Mouse (Mus musculus): ENCODE results near the gene Rsu1. TPM values are rescaled to one million over a fixed set of nuclear protein-coding genes. Genes with fewer than 3 reads are reported as not detected.

Rsu1 gene
- total RNA-seq, 1 experiment from 2014 or later: 137 TPM

DNA sequence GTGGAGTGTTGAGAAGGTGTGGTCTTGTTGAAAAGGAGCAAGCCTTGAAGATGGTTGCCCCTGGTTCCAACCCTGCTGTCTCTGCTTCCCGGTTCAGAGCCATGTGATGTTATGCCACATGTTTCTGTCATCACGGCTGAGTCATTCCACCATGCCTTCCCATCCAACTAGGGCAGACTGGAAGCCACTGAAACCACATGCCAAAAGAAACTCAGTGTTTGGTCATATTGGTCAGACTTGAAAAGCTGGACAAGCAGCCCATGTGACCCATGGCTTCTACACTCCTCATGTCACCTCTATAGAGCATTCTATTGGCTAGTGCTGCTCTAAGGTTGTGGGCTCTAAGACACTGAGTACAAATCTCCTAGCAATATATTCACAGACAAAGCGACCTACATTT is 41.5 kb downstream of the Rsu1 start:
- no peak for ATAC-seq (replicated peaks; ENCODE audit: low read depth, poor library complexity, severe bottlenecking)

DNA sequence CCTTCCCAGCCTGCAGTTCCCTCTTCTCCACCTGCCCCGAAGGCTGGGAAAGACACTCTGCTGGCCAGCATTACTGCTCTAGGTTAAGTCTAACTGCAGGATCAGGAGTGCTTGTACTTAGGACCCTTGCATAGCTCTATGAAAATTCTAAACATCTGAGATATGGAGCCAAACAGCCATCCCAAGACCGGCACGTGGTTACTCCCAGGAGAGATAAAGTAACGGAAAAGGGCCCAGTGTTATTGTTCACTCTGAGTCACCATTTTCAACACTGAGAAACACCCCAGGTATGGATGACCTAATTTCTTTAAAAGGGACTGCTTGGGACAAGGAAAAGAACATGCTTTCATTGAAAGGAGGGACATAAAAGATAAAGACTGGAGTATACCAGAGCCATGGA is 45.2 kb downstream of the Rsu1 start:
- no peak for ATAC-seq (replicated peaks; ENCODE audit: low read depth, poor library complexity, severe bottlenecking)

DNA sequence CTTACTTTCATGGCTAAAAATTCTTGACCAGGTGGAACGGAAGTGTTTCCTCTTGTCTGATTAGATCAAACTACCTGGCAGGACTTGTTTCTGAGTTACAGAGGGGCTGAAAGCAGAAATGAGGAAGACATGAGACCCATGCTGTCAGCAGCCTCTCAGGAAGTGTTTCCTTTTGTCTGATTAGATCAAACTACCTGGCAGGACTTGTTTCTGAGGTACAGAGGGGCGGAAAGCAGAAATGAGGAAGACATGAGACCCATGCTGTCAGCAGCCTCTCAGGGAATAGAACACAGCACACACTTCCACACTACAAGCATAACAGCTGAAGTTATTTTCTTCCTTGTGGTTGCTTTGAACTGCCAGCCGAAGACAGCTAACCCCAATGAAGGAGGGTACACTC is 46.7 kb downstream of the Rsu1 start:
- peak; percentile 56; the same call in 1 of the 2 replicates for ATAC-seq (replicated peaks; ENCODE audit: low read depth, poor library complexity, severe bottlenecking)

DNA sequence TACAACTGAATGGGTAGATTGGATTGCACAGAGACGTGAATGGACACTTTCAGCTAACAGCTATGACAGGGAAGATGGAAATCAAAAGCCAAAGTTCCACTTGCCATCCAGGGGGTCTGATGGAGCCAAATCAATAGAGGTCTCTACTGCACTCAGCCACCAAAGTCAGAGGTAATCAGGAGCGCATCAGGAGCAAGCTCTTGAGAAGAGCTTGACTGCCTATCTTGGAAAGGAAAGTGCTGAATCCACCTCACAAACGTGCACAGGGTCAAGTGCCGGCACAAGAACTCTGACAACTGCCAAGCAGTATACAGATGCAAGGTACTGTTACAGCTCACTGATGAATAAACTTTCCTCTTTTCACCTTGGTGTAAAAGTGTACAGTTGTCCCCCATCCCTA is 47.8 kb downstream of the Rsu1 start:
- ATAC-seq (replicated peaks; ENCODE audit: low read depth, poor library complexity, severe bottlenecking): no peak

DNA sequence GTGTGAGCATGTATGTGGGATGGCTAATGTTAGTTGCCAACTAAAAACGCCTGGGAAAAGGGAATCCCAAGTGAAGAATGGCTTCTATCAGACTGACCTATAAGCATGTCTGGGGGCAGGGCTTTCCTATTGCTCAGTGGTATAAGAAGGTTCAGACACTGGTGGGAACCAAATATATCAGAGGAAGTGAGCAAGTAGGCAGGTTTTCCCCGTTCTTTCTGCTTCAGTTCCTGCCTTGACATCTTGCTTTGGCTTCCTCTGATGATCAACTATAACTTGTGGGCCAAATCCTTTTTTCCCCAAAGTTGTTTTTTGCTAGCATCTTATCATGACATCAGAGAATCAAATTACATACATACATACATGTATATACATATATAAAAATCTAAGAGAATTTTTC is 51.1 kb downstream of the Rsu1 start:
- no peak for ATAC-seq (replicated peaks; ENCODE audit: low read depth, poor library complexity, severe bottlenecking)

DNA sequence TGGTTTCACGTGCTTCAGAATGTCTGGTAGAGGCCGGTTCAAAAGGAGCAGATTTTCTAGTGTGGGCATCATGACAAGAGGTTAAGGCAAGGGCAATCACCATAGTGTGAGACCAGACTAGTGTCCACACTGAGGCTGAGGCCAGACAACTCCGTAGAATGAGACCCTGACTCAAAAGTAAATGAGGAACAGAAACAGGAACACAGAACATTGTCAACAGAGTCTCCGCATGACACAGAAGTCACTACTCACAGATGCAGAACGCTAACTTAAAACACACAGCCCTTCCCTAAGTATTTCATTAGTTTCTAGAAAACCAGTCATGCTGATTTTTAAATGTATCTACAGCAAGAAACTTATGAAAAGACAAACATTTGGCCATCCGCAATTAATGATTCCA is 53.1 kb downstream of the Rsu1 start:
- no peak for ATAC-seq (replicated peaks; ENCODE audit: low read depth, poor library complexity, severe bottlenecking)

DNA sequence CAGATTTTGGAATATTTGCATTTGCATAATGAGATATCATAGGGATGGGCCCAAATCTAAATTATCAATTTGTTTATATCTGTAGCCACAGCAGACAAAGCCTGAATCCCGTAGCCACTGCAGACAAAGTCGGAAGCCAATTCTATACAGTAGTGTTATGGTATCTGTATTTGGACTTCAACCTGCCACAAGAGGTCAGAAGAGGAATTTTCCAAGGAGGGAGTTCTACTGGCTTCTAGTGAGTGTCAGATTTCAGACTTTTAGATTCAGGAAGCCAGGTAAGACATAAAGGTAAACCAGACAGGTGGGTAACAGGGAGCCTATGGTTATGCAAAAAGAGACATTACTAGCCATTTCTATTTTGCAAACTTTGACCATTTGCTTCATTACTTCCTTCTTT is 64.4 kb downstream of the Rsu1 start:
- no peak for ATAC-seq (replicated peaks; ENCODE audit: low read depth, poor library complexity, severe bottlenecking)

DNA sequence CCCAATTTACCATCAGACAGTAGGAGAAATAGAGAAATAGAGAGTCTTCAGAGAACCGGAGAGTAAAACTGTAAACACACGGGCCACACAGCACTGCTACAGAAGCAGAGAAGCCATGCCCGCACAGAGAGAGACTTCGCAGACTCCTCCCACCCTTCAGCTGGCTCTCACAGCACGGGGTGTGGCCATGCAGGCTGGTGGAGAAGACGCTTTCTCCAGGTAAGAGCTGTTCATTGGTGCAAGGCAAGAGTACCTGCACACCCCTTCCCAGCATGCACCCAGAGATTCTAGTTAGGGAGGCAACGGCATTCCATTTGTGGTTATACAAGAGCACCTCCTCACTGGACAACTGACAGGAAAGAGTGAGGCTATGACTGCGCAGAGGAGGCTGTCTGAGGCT is 64.8 kb downstream of the Rsu1 start:
- ATAC-seq (replicated peaks; ENCODE audit: low read depth, poor library complexity, severe bottlenecking): no peak

DNA sequence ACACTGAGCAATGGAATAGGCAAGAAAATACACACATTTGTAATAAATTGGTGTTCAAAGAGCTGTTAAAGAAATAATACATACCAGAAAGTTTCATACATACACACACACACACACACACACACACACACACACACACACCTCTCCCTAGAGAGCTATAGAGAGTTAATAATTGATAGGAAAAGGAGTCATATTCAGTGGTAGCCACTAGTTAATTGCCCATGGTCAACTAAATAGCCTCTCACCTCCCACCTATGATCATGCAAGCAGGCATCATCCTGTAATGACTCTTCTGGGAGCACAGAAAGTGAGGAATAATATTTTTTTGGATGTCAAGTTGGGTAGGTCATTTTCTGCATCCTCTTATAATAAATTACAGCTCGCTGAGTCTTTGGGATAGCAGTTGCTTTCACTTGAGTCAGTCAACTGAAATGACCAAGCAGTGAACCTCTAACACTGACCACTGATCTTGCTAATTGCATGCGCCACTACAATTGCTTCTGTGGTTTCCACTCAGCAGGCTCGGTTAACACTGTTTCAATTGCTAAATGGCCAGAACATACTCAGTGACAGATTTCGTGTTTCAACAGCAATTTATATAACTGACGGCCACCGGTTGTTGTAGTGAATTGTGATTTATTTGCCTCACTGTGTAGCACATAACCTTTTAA is 68.3 kb downstream of the Rsu1 start:
- ATAC-seq (replicated peaks; ENCODE audit: low read depth, poor library complexity, severe bottlenecking): no peak

DNA sequence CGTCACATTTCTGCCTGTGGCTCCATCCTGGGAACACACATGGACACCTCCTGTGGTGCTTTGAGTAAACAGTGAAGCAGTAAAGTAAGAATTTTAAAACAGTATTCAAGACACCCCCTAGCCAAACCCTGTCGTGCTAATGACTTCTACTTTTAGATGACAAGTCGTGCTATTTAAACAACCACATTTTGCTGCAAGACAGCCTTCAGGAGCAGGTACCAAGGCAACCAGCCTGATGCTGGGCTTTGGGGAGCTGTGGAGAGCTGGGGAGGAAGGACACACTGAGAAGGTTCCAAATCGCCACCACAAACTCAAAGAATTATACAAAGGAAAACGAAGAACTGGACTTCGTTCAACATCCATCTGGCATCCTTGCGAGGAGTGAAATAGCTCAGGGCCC is 71.5 kb downstream of the Rsu1 start:
- no peak for ATAC-seq (replicated peaks; ENCODE audit: low read depth, poor library complexity, severe bottlenecking)

DNA sequence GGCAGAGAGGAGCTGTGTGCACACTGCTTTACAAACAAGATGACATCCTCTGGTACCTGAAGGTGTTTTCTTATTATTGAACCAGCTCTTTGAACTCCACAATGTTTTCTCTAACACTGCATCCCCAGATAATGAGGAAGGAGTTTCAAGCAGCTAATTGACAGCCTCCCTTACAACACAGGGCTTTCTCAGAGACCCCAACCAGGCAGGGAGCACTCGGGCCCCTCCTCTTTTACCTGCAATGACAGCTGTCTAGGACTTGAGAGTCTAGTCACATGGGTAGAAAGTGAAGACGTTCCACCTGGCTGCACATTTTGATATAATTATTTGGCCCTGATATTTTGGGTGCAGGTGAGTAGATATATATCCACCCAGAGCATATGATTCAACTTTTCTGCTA is 72.2 kb downstream of the Rsu1 start:
- no peak for ATAC-seq (replicated peaks; ENCODE audit: low read depth, poor library complexity, severe bottlenecking)

DNA sequence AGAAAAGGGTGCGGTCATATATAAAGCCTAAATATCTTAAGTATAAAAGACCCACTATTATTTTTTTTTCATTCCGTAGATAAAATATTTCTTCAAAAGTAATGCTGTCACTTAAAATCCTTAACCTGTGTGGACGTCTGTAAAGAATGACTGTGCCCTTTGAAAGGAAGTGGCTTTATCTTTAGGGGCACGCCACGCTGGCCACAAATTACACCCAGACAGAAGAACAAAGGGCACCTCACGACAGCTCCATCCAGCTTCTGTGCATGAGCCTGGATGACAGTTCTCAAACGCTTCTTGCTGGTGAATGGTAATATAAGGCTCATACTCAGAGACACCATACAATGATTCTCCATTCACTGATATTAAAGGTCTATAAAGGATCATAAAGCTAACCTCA is 75.7 kb downstream of the Rsu1 start:
- ATAC-seq (replicated peaks; ENCODE audit: low read depth, poor library complexity, severe bottlenecking): peak; percentile 75

DNA sequence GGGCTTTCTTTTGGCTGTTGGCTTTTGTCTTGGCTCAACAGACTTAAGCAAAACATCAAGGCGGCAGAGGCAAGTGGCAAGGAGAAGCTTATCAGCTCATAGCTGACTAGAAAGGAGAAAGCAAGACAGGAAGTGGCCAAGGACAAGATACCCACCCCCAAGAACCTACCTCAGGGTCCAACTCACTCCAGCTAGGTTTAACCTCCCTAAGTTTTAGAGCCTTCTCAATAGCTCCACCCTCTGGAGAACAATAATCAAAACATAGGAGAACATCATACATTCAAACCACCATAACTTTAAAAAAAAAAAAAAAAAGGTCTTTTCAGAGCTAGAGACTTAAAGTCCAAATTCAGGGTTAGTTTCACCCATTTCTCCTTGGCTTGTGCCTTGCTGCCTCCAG is 79.1 kb downstream of the Rsu1 start:
- peak; percentile 66 for ATAC-seq (replicated peaks; ENCODE audit: low read depth, poor library complexity, severe bottlenecking)

DNA sequence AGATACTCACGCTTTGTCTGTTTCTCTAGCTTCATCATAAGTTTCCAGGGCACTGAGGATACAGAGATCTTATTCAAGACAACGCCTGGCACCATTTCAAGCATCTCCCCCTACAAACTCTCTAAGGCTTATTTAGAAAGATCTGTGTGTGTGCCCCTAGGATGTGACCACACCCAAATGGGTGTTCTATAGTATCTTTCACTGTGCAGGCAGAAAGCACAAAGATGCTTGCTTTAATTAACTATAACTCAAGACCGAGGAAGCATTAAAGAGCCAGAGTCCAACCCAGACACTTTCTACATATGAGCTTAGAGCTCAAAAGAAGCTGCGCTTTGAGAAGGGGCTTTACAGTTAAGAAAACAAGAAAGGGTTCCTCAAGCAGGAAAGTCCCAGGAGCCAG is 80.4 kb downstream of the Rsu1 start:
- ATAC-seq (replicated peaks; ENCODE audit: low read depth, poor library complexity, severe bottlenecking): no peak

DNA sequence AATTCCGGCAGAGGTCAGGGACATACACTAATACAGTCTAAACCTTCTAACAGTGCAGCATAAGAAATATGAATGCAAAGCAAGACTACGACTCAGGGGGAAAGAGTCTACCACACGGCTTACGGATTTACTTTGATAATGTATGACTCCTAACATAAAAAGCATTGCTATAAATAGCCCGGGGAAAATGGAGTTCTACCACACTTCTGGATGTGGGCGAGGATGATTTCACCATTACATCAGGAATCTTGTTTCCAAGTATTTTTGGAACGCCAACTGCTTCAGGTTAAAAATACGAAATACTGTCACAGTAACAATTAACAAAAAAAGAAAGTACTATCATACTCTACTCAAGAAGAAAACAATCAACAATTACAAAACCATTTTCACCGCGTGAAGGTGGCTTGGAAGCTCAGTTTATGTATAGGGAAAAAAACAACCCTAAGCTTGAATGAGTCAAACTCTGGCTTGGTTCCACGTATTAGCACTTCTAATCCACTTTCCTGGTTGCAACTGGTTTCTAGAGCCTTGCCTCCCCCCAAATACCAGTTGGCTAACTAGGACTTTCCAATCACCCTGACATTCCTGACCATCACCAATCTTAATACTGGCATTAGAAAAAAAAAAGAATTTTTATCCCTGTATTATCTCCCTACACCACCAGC is 82.3 kb downstream of the Rsu1 start:
- no peak for ATAC-seq (replicated peaks; ENCODE audit: low read depth, poor library complexity, severe bottlenecking)

DNA sequence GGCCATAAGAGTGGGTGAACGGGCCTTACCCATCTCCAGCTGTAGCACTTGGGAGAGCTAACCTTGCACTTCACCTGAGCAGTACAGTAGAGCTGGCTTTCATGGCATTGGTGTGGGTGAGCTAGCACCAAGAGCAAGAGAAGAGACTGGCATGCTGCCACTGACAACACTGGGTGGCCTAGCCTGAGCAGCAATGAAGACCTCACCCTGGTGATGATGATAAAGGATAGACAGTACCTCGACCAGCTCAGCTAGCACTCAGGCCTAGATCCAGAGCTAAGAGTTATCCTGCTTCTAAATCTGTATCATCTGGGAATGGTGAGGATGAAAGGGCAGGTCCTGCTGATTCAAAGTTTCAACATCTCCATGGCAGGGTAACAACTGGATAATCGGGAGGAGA is 88.1 kb downstream of the Rsu1 start:
- no peak for ATAC-seq (replicated peaks; ENCODE audit: low read depth, poor library complexity, severe bottlenecking)

DNA sequence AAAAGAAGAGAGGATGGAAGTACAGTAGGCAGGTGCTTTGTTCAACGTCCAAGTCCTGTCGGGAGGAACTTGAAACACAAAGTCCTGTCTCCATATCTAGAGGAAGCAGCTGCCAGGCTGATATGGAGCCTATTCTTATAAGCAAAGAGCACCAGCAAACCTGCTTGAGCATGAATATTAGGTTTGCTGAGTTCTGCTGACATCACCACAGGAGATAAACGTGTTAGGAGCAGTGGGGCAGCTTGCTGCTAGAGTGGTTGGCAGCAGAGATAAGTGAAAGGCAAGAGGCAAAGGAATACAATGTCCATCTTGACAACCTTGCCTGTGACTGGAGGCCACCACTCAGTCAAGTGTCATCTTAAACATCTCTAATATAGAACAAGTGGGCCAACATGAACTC is 89.3 kb downstream of the Rsu1 start:
- ATAC-seq (replicated peaks; ENCODE audit: low read depth, poor library complexity, severe bottlenecking): peak; percentile 99

DNA sequence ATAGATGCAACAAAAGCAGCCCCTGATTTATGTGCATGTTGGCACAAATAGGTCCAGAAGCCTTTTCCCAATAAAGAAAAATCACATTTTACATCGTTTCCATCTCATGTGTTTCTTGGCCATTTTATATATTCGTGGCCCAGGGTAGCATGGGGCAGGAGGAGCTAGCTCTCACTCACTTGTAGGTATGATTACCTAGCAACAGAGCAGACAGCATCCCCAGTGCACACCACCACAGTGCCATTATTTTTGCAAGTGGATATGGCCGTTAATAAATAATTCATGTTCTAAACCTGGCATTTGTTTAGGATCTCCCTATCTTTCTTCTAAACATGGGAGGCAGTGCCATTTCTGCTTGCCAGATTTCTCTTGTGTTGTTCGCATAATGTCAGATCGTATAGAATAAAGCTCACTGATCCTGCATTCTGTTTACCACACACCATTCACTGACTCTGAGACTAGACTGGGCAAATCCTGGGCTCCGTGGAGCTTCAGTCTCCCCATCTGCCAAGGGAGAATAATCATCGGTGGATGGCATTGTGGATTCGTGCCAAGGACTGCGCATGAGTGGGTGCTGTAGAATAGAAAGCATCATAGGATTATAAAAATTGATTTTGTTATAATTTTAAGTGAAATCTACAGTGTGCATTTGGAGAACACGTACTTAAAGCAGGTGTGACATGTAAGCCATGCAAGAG is 93.4 kb downstream of the Rsu1 start:
- ATAC-seq (replicated peaks; ENCODE audit: low read depth, poor library complexity, severe bottlenecking): no peak

DNA sequence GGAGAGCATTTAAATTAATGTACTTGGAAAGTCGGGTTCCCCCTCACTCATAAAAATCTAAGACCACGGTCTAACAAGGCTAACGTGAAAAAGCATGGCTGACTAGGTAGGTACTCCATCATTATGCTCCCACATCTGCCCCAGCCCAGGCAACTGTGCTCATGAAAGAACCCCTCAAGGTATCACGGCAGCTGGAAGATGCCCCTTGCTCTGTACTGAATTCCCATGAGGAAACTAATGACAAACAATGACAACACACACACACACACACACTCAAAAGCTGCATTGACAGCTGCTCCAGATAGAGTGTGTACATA is 95.0 kb downstream of the Rsu1 start:
- no peak for ATAC-seq (replicated peaks; ENCODE audit: low read depth, poor library complexity, severe bottlenecking)

DNA sequence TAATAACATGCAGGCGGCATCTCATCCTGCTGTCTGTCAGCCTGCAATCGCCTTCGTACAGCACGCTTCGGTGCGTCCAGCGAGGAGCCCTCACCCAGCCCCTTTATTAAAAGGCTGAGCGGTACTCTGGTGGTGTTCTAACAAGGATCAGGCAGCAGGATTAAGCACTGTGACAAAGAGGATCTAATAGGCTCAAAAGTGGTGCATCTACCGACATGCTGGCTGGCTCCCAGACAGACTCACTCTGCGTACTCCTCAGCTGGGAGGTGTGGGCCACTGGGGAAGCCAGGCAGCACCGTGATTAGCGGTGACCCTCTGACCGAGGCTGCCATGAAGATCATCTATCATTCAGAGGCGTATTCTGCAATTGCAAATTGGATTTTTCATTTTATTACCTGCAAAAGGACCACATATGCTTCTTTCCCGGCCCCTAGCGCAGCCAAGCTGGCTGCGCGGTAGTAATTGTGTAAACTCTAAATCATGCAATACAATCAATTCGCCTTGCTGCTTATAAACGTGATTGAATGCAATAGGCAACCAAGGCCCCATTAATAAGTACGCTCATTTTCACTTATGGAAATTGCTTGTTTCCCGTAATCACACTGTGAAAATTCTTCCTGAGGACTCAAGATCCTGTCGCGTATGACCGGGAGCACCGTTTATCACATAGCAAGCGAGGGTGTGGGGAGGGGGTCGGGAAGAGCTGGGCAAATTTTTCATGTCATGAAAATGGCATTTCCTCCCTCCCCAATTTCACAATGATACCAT is 95.5 kb downstream of the Rsu1 start:
- no peak for ATAC-seq (replicated peaks; ENCODE audit: low read depth, poor library complexity, severe bottlenecking)

DNA sequence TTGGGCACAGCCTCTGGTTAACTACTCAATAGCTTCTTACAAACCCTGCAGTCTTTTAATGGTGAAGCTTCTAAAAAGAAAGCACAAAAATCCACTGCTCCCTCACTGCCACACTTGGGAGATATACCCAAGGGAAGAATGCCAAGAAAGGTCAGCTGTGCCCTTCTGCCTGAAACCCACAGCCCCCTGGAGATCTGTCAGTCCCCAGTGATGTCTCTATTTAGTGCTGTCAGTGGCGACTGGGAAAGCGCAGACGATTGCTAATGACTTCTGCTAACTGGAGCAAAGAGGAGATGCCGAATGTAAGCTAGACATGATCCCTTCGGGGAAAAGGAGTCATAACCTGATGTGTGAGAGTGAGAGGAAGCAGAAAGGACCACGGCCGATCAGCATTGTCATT is 96.8 kb downstream of the Rsu1 start:
- ATAC-seq (replicated peaks; ENCODE audit: low read depth, poor library complexity, severe bottlenecking): no peak

Data from common myeloid progenitor, adult 5-6 weeks (primary cell).